Comparison of ENCODE assay signal across 35 mouse cellular contexts in genomic region chr4:39719951-39720350, GRCm38 (mm10).
"Had no signal": no experiment of that assay in that cellular context is flagged by ENCODE, and none has a peak within 500 bp of the region (broad histone marks: within the 10 kb centered on the region; RNA-seq: fewer than 3 reads in every experiment).

No protein-coding gene starts in this region.

- DNase-seq: heart, postnatal 10 days; heart, postnatal 14 days; heart, postnatal 36 days; heart, postnatal 4 days; kidney, adult 11 months; kidney, adult 18-20 months; kidney, adult 2 months; kidney, adult 8-10 months; kidney, adult 9 months; kidney, postnatal 10 days; kidney, postnatal 14 days; kidney, postnatal 25 days; kidney, postnatal 36 days; kidney, postnatal 4 days; layer of hippocampus, adult 9-11 months; layer of hippocampus, postnatal 36 days had no signal

- H3K27me3 ChIP-seq: heart, embryonic 12.5 days; heart, embryonic 13.5 days; heart, embryonic 15.5 days; hindbrain, embryonic 12.5 days; hindbrain, embryonic 13.5 days; hindbrain, embryonic 15.5 days; intestine, embryonic 15.5 days; kidney, embryonic 15.5 days had no signal

- H3K9me3 ChIP-seq: heart, embryonic 13.5 days; heart, embryonic 15.5 days; hindbrain, embryonic 12.5 days; hindbrain, embryonic 13.5 days; hindbrain, embryonic 15.5 days; intestine, embryonic 15.5 days; kidney, embryonic 15.5 days had no signal

- H3K9ac ChIP-seq: heart, embryonic 12.5 days; heart, embryonic 13.5 days; heart, embryonic 15.5 days; hindbrain, embryonic 12.5 days; hindbrain, embryonic 13.5 days; hindbrain, embryonic 14.5 days; hindbrain, embryonic 15.5 days; intestine, embryonic 15.5 days; kidney, embryonic 15.5 days had no signal

- H3K27ac ChIP-seq: heart, embryonic 13.5 days; heart, embryonic 15.5 days; hindbrain, embryonic 10.5 days; hindbrain, embryonic 12.5 days; hindbrain, embryonic 13.5 days; hindbrain, embryonic 14.5 days; hindbrain, embryonic 15.5 days; hindbrain, postnatal 0 days; intestine, embryonic 15.5 days; kidney, embryonic 15.5 days; kidney, postnatal 0 days; layer of hippocampus, adult 2 months; left cerebral cortex, adult 2 months had no signal

- H3K36me3 ChIP-seq: heart, embryonic 12.5 days; heart, embryonic 13.5 days; heart, embryonic 15.5 days; hindbrain, embryonic 10.5 days; hindbrain, embryonic 12.5 days; hindbrain, embryonic 13.5 days; hindbrain, embryonic 15.5 days; intestine, embryonic 15.5 days; kidney, embryonic 15.5 days had no signal

- ATAC-seq: hindbrain, embryonic 16.5 days; hindbrain, postnatal 0 days; inflammation-experienced regulatory T-cells, adult 6 months; intestine, embryonic 15.5 days; intestine, embryonic 16.5 days; intestine, postnatal 0 days had no signal

- H3K4me2 ChIP-seq: heart, embryonic 11.5 days; heart, embryonic 12.5 days; heart, embryonic 13.5 days; heart, embryonic 15.5 days; hindbrain, embryonic 12.5 days; hindbrain, embryonic 13.5 days; hindbrain, embryonic 14.5 days; hindbrain, embryonic 15.5 days; intestine, embryonic 15.5 days; kidney, embryonic 15.5 days had no signal

- H3K4me3 ChIP-seq: heart, embryonic 12.5 days; heart, embryonic 13.5 days; heart, embryonic 15.5 days; hindbrain, embryonic 10.5 days; hindbrain, embryonic 12.5 days; hindbrain, embryonic 13.5 days; hindbrain, embryonic 15.5 days; intestine, embryonic 15.5 days; kidney, embryonic 15.5 days; layer of hippocampus, adult 2 months; left cerebral cortex, adult 2 months had no signal

- H3K4me1 ChIP-seq: heart, embryonic 12.5 days; hindbrain, embryonic 10.5 days; hindbrain, embryonic 12.5 days; hindbrain, embryonic 13.5 days; hindbrain, embryonic 15.5 days; intestine, embryonic 15.5 days; kidney, embryonic 15.5 days had no signal
